Mouse (Mus musculus): ENCODE measurements at regions not wholly inside any gene's neighbourhood (a gene's known extent, or its start where the extent isn't known, plus 50 kb on each side); places are given as distances from the start of the nearest gene placed in this dataset.

GRCm38 (mm10) chr15:5872042-5872441 lies 427.5 kb upstream of the Dab2 start:
- TF ChIP-seq CTCF (conservative IDR thresholded peaks at IDR 0.05; ENCODE audit: insufficient read depth, insufficient read length, low read depth, low read length): no peak
- TF ChIP-seq POLR2A (IDR thresholded peaks at IDR 0.05; ENCODE audit: low read depth, low read length): no peak

All from kidney, adult 2 months (tissue).